Mouse (Mus musculus): ENCODE measurements around the gene Hoxa10. TPM values are rescaled to one million over a fixed set of nuclear protein-coding genes. Genes with fewer than 3 reads are reported as not detected.

The Hoxa10 gene
- total and polyA plus RNA-seq, 2 experiments: not detected

GRCm38 (mm10) chr6:52252775-52253376 is 12.2 kb upstream of the Hoxa10 start:
- no peak for DNase-seq (ENCODE audit: extremely low read depth, low read depth, low spot score)
- no peak overlapping the region for H3K27ac ChIP-seq (replicated peaks; ENCODE audit: insufficient read depth, low read depth, low read length)
- H3K4me3 ChIP-seq (ENCODE audit: insufficient read depth, low read depth, low read length): no peak overlapping the region
- peaks cover 52% of the 10 kb centered on the region for H3K27me3 ChIP-seq (ENCODE audit: control insufficient read depth, insufficient read depth, low read length)
- H3K79me2 ChIP-seq (ENCODE audit: control insufficient read depth, insufficient read depth, low read length): no peaks in the 10 kb centered on the region
- H3K4me1 ChIP-seq (ENCODE audit: control insufficient read depth, insufficient read depth, low read length): no peaks in the 10 kb centered on the region
- no peaks in the 10 kb centered on the region for H3K36me3 ChIP-seq (ENCODE audit: control insufficient read depth, insufficient read depth, low read length)
- WGBS: 4% methylated on average over 35 of the region's 35 CpGs
- H3K9ac ChIP-seq (ENCODE audit: low read depth, low read length): no peak overlapping the region
- no peak for TF ChIP-seq CTCF (IDR thresholded peaks at IDR 0.05; ENCODE audit: low read depth, low read length)
- TF ChIP-seq POLR2A (IDR thresholded peaks at IDR 0.05; ENCODE audit: extremely low read depth, insufficient read depth, low read length): no peak

GRCm38 (mm10) chr6:52252016-52252774 is 11.5 kb upstream of the Hoxa10 start:
- no peak overlapping the region for H3K4me3 ChIP-seq (ENCODE audit: insufficient read depth, low read depth, low read length)
- H3K27ac ChIP-seq (replicated peaks; ENCODE audit: insufficient read depth, low read depth, low read length): no peak overlapping the region
- H3K79me2 ChIP-seq (ENCODE audit: control insufficient read depth, insufficient read depth, low read length): no peaks in the 10 kb centered on the region
- no peak for DNase-seq (ENCODE audit: extremely low read depth, low read depth, low spot score)
- H3K4me1 ChIP-seq (ENCODE audit: control insufficient read depth, insufficient read depth, low read length): no peaks in the 10 kb centered on the region
- H3K27me3 ChIP-seq (ENCODE audit: control insufficient read depth, insufficient read depth, low read length): peaks cover 52% of the 10 kb centered on the region
- 8% methylated on average over 24 of the region's 24 CpGs for WGBS
- no peak overlapping the region for H3K9ac ChIP-seq (ENCODE audit: low read depth, low read length)
- TF ChIP-seq CTCF (IDR thresholded peaks at IDR 0.05; ENCODE audit: low read depth, low read length): no peak
- no peak for TF ChIP-seq POLR2A (IDR thresholded peaks at IDR 0.05; ENCODE audit: extremely low read depth, insufficient read depth, low read length)
- no peaks in the 10 kb centered on the region for H3K36me3 ChIP-seq (ENCODE audit: control insufficient read depth, insufficient read depth, low read length)

- no peak overlapping the region for H3K4me3 ChIP-seq (ENCODE audit: insufficient read depth, low read depth, low read length)
- no peak overlapping the region for H3K9ac ChIP-seq (ENCODE audit: low read depth, low read length)
- H3K27me3 ChIP-seq (ENCODE audit: control insufficient read depth, insufficient read depth, low read length): peaks cover 56% of the 10 kb centered on the region
- WGBS: 16% methylated on average over 7 of the region's 7 CpGs
- no peak for DNase-seq (ENCODE audit: extremely low read depth, low read depth, low spot score)
- H3K79me2 ChIP-seq (ENCODE audit: control insufficient read depth, insufficient read depth, low read length): no peaks in the 10 kb centered on the region
- TF ChIP-seq POLR2A (IDR thresholded peaks at IDR 0.05; ENCODE audit: extremely low read depth, insufficient read depth, low read length): no peak
- TF ChIP-seq CTCF (IDR thresholded peaks at IDR 0.05; ENCODE audit: low read depth, low read length): no peak
- no peak overlapping the region for H3K27ac ChIP-seq (replicated peaks; ENCODE audit: insufficient read depth, low read depth, low read length)
- H3K4me1 ChIP-seq (ENCODE audit: control insufficient read depth, insufficient read depth, low read length): no peaks in the 10 kb centered on the region
- H3K36me3 ChIP-seq (ENCODE audit: control insufficient read depth, insufficient read depth, low read length): no peaks in the 10 kb centered on the region
These were observed 10.7 kb upstream of the Hoxa10 start for GRCm38 (mm10) chr6:52251177-52251879.

GRCm38 (mm10) chr6:52249826-52250225 is 9.2 kb upstream of the Hoxa10 start:
- TF ChIP-seq POLR2A (IDR thresholded peaks at IDR 0.05; ENCODE audit: extremely low read depth, insufficient read depth, low read length) (no peak), CTCF (IDR thresholded peaks at IDR 0.05; ENCODE audit: low read depth, low read length) (no peak)
- Histone ChIP-seq H3K9ac (ENCODE audit: low read depth, low read length) (no peak overlapping the region), H3K27ac (replicated peaks; ENCODE audit: insufficient read depth, low read depth, low read length) (no peak overlapping the region), H3K27me3 (ENCODE audit: control insufficient read depth, insufficient read depth, low read length) (peaks cover 67% of the 10 kb centered on the region), H3K36me3 (ENCODE audit: control insufficient read depth, insufficient read depth, low read length) (no peaks in the 10 kb centered on the region), H3K4me1 (ENCODE audit: control insufficient read depth, insufficient read depth, low read length) (no peaks in the 10 kb centered on the region), H3K4me3 (ENCODE audit: insufficient read depth, low read depth, low read length) (no peak overlapping the region), H3K79me2 (ENCODE audit: control insufficient read depth, insufficient read depth, low read length) (no peaks in the 10 kb centered on the region)
- WGBS: 9% methylated on average over 4 of the region's 4 CpGs
- DNase-seq (ENCODE audit: extremely low read depth, low read depth, low spot score): no peak

- TF ChIP-seq POLR2A (IDR thresholded peaks at IDR 0.05; ENCODE audit: extremely low read depth, insufficient read depth, low read length) (no peak), CTCF (IDR thresholded peaks at IDR 0.05; ENCODE audit: low read depth, low read length) (no peak)
- Histone ChIP-seq H3K27me3 (ENCODE audit: control insufficient read depth, insufficient read depth, low read length) (peaks cover 69% of the 10 kb centered on the region), H3K36me3 (ENCODE audit: control insufficient read depth, insufficient read depth, low read length) (no peaks in the 10 kb centered on the region)
These were observed 8.7 kb upstream of the Hoxa10 start for GRCm38 (mm10) chr6:52249415-52249738.

More at GRCm38 (mm10) chr6:52249415-52249738, 8.7 kb upstream of the Hoxa10 start:
- Histone ChIP-seq H3K27ac (replicated peaks; ENCODE audit: insufficient read depth, low read depth, low read length) (no peak overlapping the region), H3K9ac (ENCODE audit: low read depth, low read length) (no peak overlapping the region), H3K4me3 (ENCODE audit: insufficient read depth, low read depth, low read length) (no peak overlapping the region), H3K4me1 (ENCODE audit: control insufficient read depth, insufficient read depth, low read length) (no peaks in the 10 kb centered on the region), H3K79me2 (ENCODE audit: control insufficient read depth, insufficient read depth, low read length) (no peaks in the 10 kb centered on the region)
- 3% methylated on average over 16 of the region's 16 CpGs for WGBS
- DNase-seq (ENCODE audit: extremely low read depth, low read depth, low spot score): no peak
